Mouse (Mus musculus) layer of hippocampus, adult 2 months (tissue): ENCODE measurements around the gene Mars. TPM values are rescaled to one million over a fixed set of nuclear protein-coding genes. Genes with fewer than 3 reads are reported as not detected.
A peak's percentile ranks its signal among the peaks of the same experiment; 100 is the strongest.

Experiments used
- DNase-seq, 2 experiments: peaks; one replicate each; pipeline ENCODE4 v3.0.0; 2022; ENCODE audit warnings: low spot score in 2 of 2
- H3K27ac ChIP-seq: fragments of 200-600 bp; 2 replicates; pipeline ENCODE4 v1.8.1; 2022
- H3K4me3 ChIP-seq: fragments of 200-600 bp; 2 replicates; pipeline ENCODE4 v1.8.1; 2022; ENCODE audit warnings: mild to moderate bottlenecking
- CTCF ChIP-seq: fragments of 200-600 bp; conservative IDR thresholded peaks from 2 replicates; pipeline ENCODE4 v1.8.1; 2022; ENCODE audit warnings: antibody characterized with exemption, mild to moderate bottlenecking, moderate library complexity
- total RNA-seq, 2 experiments: library from RNA; stranded (reverse); gene quantifications; 2 replicates each; pipeline ENCODE4 v1.2.3; 2021

The Mars gene
- total RNA-seq, 2 experiments from 2014 or later: 55.6 to 60.0 TPM

DNA sequence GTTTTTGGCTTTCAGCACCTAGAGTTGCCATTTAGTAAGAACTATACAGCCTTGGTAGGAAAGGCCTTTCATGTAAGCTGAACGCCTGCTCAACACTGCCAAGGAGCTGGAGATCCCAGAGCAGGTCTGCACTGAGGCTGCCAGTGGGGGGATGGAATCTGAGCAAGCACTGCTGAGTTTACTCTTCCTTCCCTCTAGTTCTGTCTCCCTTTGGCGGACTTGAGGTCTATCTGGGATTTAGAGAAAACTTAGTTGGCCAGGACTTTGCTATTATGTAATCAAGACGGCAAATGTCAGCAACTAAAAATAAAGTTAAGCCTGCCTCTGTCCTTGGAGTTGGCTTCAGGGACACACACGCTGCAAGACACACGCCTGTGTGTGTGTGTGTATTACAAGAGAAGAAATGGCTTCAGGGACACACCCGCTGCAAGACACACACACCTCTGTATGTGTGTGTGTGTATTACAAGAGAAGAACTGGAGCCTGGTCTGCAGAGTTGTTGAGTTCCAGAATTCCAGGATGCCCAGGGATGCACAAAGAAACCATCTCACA, 18.5 kb downstream of the Mars start:
- Histone ChIP-seq H3K4me3 (no peak overlapping the region), H3K27ac (0 out of 2 replicates have a peak overlapping the region, but pooled peaks have one; percentile 97)
- DNase-seq: no peak
- no peak for TF ChIP-seq CTCF

DNA sequence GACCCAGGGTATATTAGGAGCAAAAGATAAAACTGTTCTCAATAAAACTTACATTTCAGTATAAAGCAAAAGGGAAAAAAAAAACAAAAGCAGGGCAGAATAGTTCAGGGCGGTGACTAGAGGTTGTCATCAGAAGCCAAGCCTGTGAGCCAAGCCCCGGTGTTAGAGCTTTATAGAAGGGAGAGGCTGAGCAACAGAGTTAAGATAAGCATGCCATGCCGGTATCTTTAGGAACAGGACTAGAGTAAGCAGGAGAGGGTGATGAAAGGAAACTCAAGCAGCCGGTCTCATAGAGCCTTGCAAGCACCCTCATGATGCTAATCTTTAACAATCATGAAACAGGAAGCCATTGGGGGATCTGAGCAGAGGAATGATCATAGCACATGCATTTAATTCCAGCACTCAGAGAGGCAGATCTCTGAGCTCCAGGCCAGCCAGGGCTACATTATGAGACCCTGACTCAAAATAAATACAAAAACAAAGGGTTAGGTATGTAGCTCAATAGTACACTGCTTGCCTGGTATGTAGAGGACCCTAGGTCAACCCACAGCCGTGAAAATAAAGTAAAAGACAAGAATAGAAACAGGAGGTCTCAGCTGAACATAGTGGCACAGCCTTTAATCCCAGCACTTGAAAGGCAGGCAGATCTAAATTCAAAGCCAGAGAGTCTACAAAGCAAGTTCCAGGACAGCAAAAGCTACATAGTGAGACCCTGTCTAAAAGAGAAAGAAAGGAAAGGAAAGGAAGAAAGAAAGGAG, 19.5 kb downstream of the Mars start:
- no peak for TF ChIP-seq CTCF
- no peak for DNase-seq
- peak overlapping the region; percentile 97 for H3K27ac ChIP-seq
- peak overlapping the region; percentile 87 for H3K4me3 ChIP-seq

DNA sequence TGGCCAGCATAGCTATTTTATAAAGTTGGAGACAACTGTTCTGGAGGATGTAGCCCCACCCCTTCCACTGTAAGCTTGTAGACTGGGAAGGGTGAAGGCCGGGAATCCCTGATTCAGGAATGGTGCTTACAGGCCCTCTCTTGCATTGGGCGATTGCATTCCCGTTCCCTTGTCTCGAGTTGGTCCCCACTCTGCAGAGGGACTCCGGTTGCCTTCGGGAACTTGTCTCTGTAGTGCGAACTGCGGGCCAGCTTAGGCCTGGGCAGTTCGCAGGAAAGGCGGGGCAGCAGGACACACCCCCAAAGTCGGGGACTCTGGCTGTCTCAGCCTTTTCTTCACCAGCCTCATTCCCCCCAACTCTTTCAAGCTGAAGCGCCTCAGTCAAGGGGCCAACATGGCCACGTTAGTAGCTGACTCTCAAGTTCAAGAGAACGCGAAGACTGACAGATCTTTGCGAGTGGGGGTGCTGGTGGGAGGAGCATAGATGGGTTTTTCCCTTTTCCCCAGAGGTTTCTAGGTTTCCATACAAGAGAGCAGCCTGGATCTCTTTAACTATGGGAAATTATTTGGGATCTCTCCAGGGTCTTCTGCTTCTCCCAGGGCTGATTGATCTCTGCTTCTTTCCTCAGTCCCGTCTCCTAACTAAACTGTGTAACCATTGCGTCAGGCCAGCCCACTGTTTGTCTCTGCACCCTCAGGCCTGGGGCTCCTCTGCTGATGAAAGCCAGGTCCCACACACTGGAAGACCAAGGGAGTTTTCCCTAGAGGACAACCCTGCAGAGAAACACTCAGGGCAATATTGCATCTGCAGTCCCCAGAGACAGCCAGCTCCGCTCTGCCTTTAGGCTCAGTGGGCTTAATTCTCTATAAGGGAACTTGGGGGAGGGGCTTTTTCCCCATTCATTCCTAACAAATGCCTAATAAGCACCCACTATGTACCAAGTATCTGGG, 20.4 kb downstream of the Mars start:
- TF ChIP-seq CTCF: no peak

DNA sequence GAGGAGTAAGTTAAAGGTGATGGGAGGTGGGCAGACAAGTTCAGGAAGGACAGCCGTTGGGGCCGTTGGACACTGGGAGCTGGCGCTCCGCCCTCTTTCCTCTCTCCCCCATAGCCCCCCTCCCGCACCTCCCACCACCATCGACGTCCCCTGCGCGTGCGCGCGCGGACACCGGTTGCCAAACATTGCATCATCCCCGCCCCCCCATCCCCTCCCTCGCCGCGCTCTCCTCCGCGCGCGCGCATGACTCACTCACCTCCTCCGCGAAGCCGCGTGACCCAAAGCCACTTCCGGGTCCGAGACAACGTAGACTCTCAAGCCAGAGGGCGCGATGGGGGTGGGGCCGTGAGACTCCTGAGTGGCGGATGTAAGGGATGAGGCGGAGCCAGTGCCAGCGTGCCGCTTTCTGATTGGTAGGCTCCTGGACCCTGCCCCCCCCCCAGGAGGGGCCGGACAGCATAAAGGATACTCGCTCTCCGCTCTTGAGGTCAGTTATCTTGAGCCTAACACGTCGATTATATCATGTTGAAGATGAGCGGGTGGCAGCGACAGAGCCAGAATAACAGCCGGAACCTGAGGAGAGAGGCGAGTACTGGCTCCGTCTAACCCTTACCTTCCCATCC, 21.2 kb downstream of the Mars start:
- no peak for TF ChIP-seq CTCF

More for the DNA sequence above, 20.4 kb downstream of the Mars start:
- Histone ChIP-seq H3K4me3 (peak overlapping the region; percentile 87), H3K27ac (peak overlapping the region; percentile 97)
- DNase-seq: no peak

DNA sequence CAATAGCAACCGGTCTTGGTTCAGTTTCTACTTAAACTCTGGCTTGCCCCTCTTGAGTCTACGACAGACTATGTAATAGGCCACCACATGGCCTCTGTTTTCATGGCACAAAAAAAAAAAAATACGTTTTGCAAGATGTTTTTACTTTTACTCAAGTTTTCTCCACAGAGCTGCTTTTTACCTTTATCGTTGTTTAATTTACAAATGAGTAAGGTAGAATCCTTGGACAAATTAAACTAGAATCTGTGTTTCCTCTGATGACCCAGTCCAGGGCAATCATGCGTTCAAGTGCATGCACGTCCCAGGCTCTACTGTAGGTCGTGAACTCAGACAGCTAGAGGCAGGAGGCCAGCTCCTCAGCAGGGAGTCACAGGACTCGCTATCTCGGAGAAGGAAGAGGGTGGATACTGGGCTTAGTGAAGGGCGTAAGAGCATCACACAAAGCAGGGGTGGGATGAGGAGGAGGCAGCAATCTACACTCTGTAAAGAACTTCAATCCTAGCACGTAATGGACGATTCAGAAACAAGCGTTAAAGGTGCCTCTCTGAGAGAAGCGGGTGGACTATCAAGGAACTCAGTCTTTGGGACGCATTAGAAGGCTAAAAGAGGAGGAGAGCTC, 21.9 kb downstream of the Mars start:
- Histone ChIP-seq H3K27ac (peak overlapping the region; percentile 97), H3K4me3 (peak overlapping the region; percentile 87)
- no peak for DNase-seq
- TF ChIP-seq CTCF: no peak

More for the DNA sequence above, 21.2 kb downstream of the Mars start:
- Histone ChIP-seq H3K4me3 (peak overlapping the region; percentile 87), H3K27ac (peak overlapping the region; percentile 97)
- peak; percentile 98 to 99 for DNase-seq

DNA sequence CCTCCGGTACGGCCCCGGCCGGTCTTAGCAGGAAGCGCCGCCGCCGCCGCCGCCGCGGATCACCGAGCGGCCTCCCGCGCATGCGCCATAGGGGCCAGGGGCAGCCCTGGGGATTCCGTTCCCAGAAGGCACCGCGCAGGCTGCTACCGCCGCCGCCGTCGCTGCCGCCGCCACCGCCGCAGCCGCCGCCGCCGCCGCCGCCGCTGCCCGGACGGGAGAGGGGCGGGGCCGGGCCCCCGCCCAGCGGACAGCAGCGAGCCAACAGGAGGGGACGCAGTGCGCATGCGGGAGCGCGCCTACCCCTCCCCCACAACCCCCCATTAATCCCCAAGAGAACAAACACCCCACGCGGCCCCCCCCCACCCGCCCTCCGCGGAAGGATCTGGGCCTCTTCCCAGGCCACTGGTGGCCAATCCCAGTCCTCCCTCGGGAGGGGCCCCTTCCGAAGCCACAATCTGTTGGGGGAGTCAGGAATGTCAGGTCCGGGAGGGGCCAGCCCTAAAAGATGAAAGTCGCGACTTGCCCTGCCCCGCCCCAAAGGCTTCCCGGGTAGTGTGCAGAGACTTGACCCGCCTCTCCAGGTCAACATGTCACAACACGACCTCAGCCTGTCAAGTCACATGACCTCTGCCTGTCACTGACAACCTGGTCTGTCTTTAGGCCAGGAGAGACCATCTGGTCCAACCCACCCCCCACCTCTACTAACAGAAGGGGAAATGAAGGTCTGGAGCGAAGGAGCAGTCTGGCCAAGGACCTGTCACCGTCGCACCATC, 22.6 kb downstream of the Mars start, which contains the start of gene Mbd6:
TSS of gene Mbd6 (minus strand) at position 219 of the 773 bp plus-strand sequence.
- peak; percentile 73 to 83 for DNase-seq
- TF ChIP-seq CTCF: no peak
- Histone ChIP-seq H3K4me3 (peak within 1 kb of the TSS; percentile 87), H3K27ac (peak within 1 kb of the TSS; percentile 97)

DNA sequence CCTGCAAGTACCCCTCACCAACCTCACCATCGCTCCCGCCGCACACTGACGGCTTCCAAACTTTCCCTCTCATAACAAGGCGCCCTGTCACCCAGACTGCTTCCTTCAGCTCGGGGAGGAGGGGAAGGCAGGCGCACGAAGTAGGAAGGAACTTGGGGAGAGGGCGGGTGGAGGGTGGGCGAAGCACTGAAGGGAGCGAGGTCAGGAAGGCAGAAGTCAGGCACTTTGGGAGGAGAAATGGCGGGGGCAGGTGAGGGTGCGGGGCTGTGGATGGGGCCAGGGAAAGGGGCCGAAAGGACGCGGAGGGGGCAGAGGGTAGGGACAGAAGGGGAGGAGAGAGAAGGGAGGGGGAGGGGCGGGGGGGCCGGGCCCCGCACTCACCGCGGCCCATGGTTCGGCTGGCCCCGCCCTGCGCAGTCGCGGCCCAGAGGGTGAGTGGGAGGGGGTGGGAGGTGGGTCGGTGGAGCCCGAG, 23.2 kb downstream of the Mars start:
- H3K4me3 ChIP-seq: peak overlapping the region; percentile 87
- DNase-seq: peak in 1 of 2 experiments; percentile 37
- no peak for TF ChIP-seq CTCF
- H3K27ac ChIP-seq: peak overlapping the region; percentile 97

DNA sequence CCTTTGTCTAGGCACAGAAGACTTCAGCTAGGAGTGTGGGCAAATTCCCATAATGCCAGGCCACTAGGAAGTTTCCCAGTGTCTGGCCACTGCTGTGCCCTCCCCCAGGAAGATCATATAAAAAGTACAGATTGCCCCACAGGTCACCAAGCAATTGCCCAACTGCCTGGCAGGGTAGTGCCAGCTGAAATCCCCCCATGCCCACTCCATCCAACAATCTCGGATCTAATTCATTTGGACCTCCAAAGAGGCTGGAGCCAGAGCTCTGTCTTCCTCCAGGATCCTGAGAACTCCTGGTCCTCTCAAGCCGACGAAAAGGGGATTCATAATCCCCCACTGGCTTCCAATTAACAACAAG, 23.7 kb downstream of the Mars start:
- no peak for DNase-seq
- TF ChIP-seq CTCF: no peak

DNA sequence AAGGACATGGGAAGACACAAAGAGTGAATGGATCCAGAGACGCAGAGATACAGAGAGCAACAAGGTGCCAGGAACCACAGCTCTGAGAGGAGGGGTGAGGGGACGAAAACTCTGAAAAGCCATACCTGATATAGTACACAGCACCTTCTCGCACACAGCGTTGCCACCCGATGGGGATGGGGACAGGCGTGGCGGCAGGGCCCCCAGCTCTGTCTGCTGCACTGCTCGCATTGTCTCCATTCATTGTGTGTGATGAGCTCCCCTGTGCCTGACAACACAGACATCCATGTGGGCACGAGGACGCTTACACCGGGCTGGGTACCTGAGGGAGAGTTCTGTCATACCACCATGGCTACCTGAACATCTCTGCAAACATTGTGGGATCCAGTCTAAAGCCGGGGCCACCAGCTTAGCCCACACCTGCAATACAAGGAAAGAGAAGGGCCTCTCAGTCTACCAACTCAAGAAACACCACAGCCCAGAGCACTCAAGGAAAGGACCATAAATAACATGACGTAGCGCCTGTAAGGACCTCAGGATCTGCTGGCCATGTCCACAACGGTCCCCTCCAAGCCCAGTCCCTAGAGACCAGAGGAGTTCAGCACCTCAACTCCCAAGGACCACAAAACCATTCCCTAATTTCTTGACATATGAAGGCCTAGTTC, 24.2 kb downstream of the Mars start:
- peak overlapping the region; percentile 97 for H3K27ac ChIP-seq
- no peak for TF ChIP-seq CTCF
- no peak for DNase-seq
- H3K4me3 ChIP-seq: peak overlapping the region; percentile 87

More for the DNA sequence above, 23.7 kb downstream of the Mars start:
- Histone ChIP-seq H3K27ac (peak overlapping the region; percentile 97), H3K4me3 (peak overlapping the region; percentile 87)

DNA sequence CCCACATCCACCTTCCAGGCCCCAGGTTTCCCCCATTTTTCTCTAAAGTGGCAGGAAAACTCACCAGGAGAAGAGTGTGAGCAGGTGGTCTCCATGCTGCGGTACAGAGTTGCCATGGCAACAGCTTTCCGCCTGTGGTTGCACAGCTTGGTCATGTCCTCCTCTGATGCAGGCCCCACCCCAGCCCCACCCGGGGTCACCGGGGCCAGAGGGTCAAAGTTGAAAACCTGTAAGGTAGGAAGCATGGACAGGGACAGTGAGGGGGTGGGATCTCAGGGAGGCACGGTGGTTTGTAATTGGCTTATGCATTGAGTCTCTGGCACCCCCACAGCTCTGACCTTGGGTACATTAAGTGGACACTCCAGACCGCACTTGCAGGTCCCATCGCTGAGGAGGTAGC, 24.9 kb downstream of the Mars start:
- no peak for DNase-seq
- peak overlapping the region; percentile 97; the same call in 1 of the 2 replicates for H3K27ac ChIP-seq
- no peak for TF ChIP-seq CTCF
- peak overlapping the region; percentile 87; the same call in 1 of the 2 replicates for H3K4me3 ChIP-seq

DNA sequence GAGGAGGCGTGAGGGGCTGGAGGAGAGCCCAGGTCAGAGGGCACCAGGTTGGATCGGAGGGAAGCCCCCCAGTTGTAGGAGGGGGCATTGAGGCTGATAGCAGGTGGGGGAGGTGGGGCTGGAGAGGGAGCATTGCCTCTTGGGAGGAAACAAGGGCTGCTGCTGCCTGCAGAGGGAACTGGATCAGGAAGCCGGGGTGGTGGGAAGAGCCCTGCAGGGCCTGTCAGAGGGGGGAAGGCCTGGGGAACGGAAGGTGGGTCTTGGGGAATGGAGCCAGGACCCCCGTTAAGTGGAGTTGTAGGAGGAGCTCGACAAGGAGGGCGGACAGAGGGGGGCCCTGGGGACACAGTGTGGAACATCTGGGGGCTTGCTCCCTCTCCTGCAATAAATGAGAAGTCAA, 25.4 kb downstream of the Mars start:
- TF ChIP-seq CTCF: no peak
- DNase-seq: no peak
- Histone ChIP-seq H3K27ac (peak overlapping the region; percentile 97; the same call in 1 of the 2 replicates), H3K4me3 (no peak overlapping the region)
